Mouse (Mus musculus): ENCODE results near the gene Ap1m1. TPM values are rescaled to one million over a fixed set of nuclear protein-coding genes. Genes with fewer than 3 reads are reported as not detected.

Gene Ap1m1
- polyA plus RNA-seq (2012; rRNA removed), result 72.6 and 75.0 TPM in 2 replicates

DNA sequence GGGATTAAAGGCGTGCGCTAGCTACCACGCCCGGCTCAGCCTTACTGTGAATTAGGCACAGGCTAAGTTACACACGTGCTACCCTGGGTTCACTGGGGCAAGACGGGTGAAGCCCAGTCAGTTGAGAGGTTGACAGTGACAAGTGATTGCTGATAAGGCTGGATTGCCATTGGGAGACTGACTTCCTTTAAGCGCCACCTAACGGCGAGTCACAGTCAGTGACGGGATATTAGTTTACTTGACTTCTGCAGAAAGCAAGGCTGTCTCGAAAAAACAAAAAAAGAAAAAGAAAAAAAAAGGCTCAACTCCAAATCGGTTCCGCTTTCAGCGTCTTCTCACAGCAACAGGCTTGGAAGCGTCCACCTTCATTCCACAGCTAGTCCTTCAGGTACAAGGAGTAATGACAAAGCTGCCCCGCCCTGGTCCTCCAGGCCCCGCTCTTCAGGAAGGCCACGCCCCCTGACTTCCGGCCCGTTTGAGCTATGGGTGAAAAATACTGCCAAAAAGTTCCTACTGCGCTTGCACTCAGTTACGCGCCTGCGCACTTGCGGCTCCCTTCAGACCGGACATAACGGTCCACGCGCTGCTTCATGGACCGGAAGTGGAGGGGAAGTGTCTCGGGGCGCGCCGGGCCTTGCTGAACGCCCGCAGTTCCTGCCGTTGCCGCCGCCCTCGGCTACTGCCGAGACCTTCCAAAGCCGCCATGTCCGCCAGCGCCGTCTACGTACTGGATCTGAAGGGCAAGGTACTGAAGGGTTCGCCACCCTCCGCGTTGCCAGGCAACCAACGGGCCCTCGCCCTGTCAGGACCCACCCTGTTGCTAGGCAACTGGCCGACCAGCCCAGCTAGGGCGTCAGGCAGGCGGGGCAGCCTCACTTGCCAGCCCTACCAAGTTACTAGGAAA, at the start of gene Ap1m1:
TSS of gene Ap1m1 (plus strand) at position 520 of the 904 bp plus-strand sequence.
- peaks cover 10% of the 10 kb centered on the region; the same call in 1 of the 2 replicates for H3K4me1 ChIP-seq (ENCODE audit: control insufficient read depth, insufficient read depth, low read length)
- H3K27ac ChIP-seq (ENCODE audit: insufficient read depth, low read depth, low read length), result peak within 1 kb of the TSS; percentile 96
- H3K36me3 ChIP-seq (ENCODE audit: control insufficient read depth, insufficient read depth, low read length), result no peaks in the 10 kb centered on the region
- DNase-seq, result peak; percentile 99
- H3K27me3 ChIP-seq (replicated peaks; ENCODE audit: control insufficient read depth, insufficient read depth, low read length), result no peaks in the 10 kb centered on the region
- H3K4me3 ChIP-seq (ENCODE audit: insufficient read depth, low read depth, low read length), result peak within 1 kb of the TSS; percentile 97
- peak; percentile 6 for TF ChIP-seq POLR2A (IDR thresholded peaks at IDR 0.05; ENCODE audit: low read depth, low read length)
- peak; percentile 84 for TF ChIP-seq CTCF (conservative IDR thresholded peaks at IDR 0.05; ENCODE audit: insufficient read depth, insufficient read length, low read depth, low read length)
- WGBS, result under 1% methylated on average over 54 of the region's 54 CpGs

DNA sequence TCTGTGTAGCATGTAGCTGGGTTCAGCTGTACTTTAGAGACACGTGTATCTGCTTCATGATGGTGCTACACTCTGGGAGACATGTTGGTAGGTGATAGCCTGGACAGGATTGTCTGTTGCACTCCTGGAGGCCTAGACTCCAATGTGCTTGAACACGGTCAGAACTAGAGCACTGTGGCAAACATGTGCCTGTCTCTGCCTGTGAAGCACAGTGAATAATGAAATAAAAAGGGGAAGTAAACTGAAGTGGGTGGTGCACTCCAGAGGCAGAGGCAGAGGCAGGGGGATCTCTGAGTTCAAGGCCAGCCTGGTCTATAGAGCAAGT, 49.6 kb upstream of the Ap1m1 start:
- H3K4me1 ChIP-seq (ENCODE audit: control insufficient read depth, insufficient read depth, low read length), result no peaks in the 10 kb centered on the region
- H3K27me3 ChIP-seq (replicated peaks; ENCODE audit: control insufficient read depth, insufficient read depth, low read length), result no peaks in the 10 kb centered on the region
- no peaks in the 10 kb centered on the region for H3K36me3 ChIP-seq (ENCODE audit: control insufficient read depth, insufficient read depth, low read length)
- no peak for DNase-seq
- H3K27ac ChIP-seq (ENCODE audit: insufficient read depth, low read depth, low read length), result no peak overlapping the region
- 85% methylated on average over 2 of the region's 2 CpGs for WGBS
- TF ChIP-seq CTCF (conservative IDR thresholded peaks at IDR 0.05; ENCODE audit: insufficient read depth, insufficient read length, low read depth, low read length) (no peak), POLR2A (IDR thresholded peaks at IDR 0.05; ENCODE audit: low read depth, low read length) (no peak)
- H3K4me3 ChIP-seq (ENCODE audit: insufficient read depth, low read depth, low read length), result no peak overlapping the region

DNA sequence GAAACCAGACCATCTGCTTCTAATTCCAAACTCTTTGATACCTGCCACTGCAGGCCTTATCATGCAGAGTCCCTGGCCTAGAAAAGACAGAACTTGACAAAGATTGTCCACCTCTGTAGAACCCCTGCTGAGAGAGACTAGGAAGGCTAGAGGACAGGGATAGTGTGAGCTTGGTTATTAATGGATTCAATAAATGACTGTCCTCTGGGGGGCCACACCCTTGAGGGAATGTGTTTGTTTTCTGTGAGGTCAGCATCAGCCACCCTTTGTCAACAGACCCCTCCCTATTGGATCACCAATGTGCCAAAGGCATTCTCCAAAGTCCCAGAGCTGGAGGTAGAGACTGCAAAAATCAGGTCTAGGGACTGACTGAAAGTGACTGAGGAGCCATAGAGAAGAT, 47.8 kb upstream of the Ap1m1 start:
- no peak for DNase-seq
- H3K27ac ChIP-seq (ENCODE audit: insufficient read depth, low read depth, low read length), result no peak overlapping the region
- H3K27me3 ChIP-seq (replicated peaks; ENCODE audit: control insufficient read depth, insufficient read depth, low read length), result no peaks in the 10 kb centered on the region
- no peaks in the 10 kb centered on the region for H3K4me1 ChIP-seq (ENCODE audit: control insufficient read depth, insufficient read depth, low read length)
- no peak for TF ChIP-seq POLR2A (IDR thresholded peaks at IDR 0.05; ENCODE audit: low read depth, low read length)
- no peak for TF ChIP-seq CTCF (conservative IDR thresholded peaks at IDR 0.05; ENCODE audit: insufficient read depth, insufficient read length, low read depth, low read length)
- no peaks in the 10 kb centered on the region for H3K36me3 ChIP-seq (ENCODE audit: control insufficient read depth, insufficient read depth, low read length)
- no peak overlapping the region for H3K4me3 ChIP-seq (ENCODE audit: insufficient read depth, low read depth, low read length)

DNA sequence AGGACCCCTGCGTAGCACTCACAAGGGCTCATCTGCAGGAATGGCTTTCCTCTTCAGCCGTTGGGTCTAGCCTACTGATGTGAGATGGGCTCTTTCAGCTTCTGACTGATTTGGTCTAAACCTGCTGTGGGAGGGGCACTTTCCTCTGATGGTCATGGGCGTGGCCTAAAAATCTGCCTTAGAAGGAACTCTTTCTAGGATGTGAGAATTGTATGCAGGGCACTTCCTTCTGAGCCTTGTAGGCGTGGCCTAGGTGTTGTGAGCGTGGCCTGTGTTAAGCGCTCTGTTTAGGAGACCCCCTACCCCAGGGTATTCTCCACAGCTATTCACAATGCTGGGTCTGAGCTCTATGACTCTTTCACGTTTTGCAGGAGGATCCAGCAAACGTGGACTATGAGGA, 41.8 kb upstream of the Ap1m1 start:
- no peaks in the 10 kb centered on the region for H3K27me3 ChIP-seq (replicated peaks; ENCODE audit: control insufficient read depth, insufficient read depth, low read length)
- no peak for DNase-seq
- 68% methylated on average over 8 of the region's 8 CpGs for WGBS
- no peak for TF ChIP-seq POLR2A (IDR thresholded peaks at IDR 0.05; ENCODE audit: low read depth, low read length)
- no peak for TF ChIP-seq CTCF (conservative IDR thresholded peaks at IDR 0.05; ENCODE audit: insufficient read depth, insufficient read length, low read depth, low read length)
- no peaks in the 10 kb centered on the region for H3K4me1 ChIP-seq (ENCODE audit: control insufficient read depth, insufficient read depth, low read length)
- no peak overlapping the region for H3K27ac ChIP-seq (ENCODE audit: insufficient read depth, low read depth, low read length)
- no peak overlapping the region for H3K4me3 ChIP-seq (ENCODE audit: insufficient read depth, low read depth, low read length)
- H3K36me3 ChIP-seq (ENCODE audit: control insufficient read depth, insufficient read depth, low read length), result no peaks in the 10 kb centered on the region

DNA sequence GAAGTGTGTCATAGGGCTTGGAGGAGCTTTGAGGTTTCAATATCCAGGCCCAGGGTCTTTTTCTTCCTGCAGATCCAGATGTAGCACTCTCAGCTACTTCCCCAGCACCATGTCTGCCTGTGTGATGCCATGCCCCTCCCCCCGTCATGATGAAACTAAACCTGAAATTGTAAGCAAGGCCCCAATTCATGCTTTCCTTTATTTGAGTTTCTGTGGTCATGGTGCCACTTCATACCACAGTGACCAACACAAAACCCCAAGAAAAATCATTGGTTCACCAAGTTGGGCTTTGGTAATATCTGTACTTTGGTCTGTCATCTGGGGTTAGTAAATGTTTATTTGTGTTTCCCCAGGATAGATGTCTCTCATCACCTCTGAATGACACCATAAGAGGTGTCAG, 31.2 kb upstream of the Ap1m1 start:
- TF ChIP-seq POLR2A (IDR thresholded peaks at IDR 0.05; ENCODE audit: low read depth, low read length), result no peak
- no peak for TF ChIP-seq CTCF (conservative IDR thresholded peaks at IDR 0.05; ENCODE audit: insufficient read depth, insufficient read length, low read depth, low read length)
- Histone ChIP-seq H3K4me3 (ENCODE audit: insufficient read depth, low read depth, low read length) (no peak overlapping the region), H3K36me3 (ENCODE audit: control insufficient read depth, insufficient read depth, low read length) (no peaks in the 10 kb centered on the region), H3K27me3 (replicated peaks; ENCODE audit: control insufficient read depth, insufficient read depth, low read length) (no peaks in the 10 kb centered on the region), H3K4me1 (ENCODE audit: control insufficient read depth, insufficient read depth, low read length) (no peaks in the 10 kb centered on the region), H3K27ac (ENCODE audit: insufficient read depth, low read depth, low read length) (no peak overlapping the region)
- no peak for DNase-seq
- 78% methylated on average over 1 of the region's 1 CpGs for WGBS

DNA sequence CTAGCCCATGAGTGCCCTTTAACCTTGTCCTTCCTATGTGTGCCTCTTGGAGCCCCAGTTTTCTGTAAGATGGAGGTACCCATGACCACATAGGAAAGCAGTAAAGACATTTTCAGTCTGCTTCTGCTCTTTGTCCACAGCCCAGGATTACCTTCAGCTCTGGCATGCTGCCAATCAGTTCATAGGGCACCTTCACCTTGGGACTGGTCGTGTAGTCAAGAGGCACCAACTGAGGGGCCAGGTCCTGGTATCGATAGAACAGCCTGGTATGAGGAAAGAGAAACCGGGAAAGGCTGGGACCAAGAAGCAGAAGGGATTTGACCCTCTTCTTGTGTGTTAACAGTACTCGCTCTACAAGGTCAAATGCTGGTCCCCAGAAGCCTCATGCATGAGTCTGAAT, 29.6 kb upstream of the Ap1m1 start:
- DNase-seq, result peak; percentile 16
- no peaks in the 10 kb centered on the region for H3K4me1 ChIP-seq (ENCODE audit: control insufficient read depth, insufficient read depth, low read length)
- TF ChIP-seq CTCF (conservative IDR thresholded peaks at IDR 0.05; ENCODE audit: insufficient read depth, insufficient read length, low read depth, low read length) (no peak), POLR2A (IDR thresholded peaks at IDR 0.05; ENCODE audit: low read depth, low read length) (no peak)
- H3K27ac ChIP-seq (ENCODE audit: insufficient read depth, low read depth, low read length), result no peak overlapping the region
- WGBS, result 66% methylated on average over 4 of the region's 4 CpGs
- H3K36me3 ChIP-seq (ENCODE audit: control insufficient read depth, insufficient read depth, low read length), result no peaks in the 10 kb centered on the region
- no peaks in the 10 kb centered on the region for H3K27me3 ChIP-seq (replicated peaks; ENCODE audit: control insufficient read depth, insufficient read depth, low read length)
- H3K4me3 ChIP-seq (ENCODE audit: insufficient read depth, low read depth, low read length), result no peak overlapping the region

DNA sequence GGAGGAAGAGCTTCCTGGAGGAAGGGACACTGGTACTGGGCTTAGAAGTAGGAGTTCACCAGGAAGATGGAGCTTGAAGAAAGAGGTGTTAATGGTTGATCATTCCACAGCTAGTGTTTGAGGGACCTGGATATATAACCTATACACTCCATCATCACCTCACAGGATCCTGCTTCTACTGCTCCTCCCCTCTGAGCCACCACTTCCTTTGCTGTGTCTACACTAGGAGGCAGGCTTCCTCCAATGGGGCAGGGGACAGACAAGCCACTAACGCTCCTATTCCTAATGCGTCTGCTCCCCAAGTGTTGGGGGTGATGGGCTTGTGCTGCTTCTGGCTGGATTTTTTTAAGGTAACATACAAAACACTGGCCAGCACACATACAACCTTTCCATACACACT, 29.1 kb upstream of the Ap1m1 start:
- H3K4me1 ChIP-seq (ENCODE audit: control insufficient read depth, insufficient read depth, low read length), result no peaks in the 10 kb centered on the region
- 70% methylated on average over 2 of the region's 2 CpGs for WGBS
- H3K36me3 ChIP-seq (ENCODE audit: control insufficient read depth, insufficient read depth, low read length), result no peaks in the 10 kb centered on the region
- no peak for DNase-seq
- no peaks in the 10 kb centered on the region for H3K27me3 ChIP-seq (replicated peaks; ENCODE audit: control insufficient read depth, insufficient read depth, low read length)
- no peak overlapping the region for H3K4me3 ChIP-seq (ENCODE audit: insufficient read depth, low read depth, low read length)
- H3K27ac ChIP-seq (ENCODE audit: insufficient read depth, low read depth, low read length), result no peak overlapping the region
- no peak for TF ChIP-seq POLR2A (IDR thresholded peaks at IDR 0.05; ENCODE audit: low read depth, low read length)
- TF ChIP-seq CTCF (conservative IDR thresholded peaks at IDR 0.05; ENCODE audit: insufficient read depth, insufficient read length, low read depth, low read length), result no peak

Data from kidney, adult 2 months (tissue).